Mouse (Mus musculus): Measurements from ENCODE around the gene Mpnd.

Gene Mpnd

DNA sequence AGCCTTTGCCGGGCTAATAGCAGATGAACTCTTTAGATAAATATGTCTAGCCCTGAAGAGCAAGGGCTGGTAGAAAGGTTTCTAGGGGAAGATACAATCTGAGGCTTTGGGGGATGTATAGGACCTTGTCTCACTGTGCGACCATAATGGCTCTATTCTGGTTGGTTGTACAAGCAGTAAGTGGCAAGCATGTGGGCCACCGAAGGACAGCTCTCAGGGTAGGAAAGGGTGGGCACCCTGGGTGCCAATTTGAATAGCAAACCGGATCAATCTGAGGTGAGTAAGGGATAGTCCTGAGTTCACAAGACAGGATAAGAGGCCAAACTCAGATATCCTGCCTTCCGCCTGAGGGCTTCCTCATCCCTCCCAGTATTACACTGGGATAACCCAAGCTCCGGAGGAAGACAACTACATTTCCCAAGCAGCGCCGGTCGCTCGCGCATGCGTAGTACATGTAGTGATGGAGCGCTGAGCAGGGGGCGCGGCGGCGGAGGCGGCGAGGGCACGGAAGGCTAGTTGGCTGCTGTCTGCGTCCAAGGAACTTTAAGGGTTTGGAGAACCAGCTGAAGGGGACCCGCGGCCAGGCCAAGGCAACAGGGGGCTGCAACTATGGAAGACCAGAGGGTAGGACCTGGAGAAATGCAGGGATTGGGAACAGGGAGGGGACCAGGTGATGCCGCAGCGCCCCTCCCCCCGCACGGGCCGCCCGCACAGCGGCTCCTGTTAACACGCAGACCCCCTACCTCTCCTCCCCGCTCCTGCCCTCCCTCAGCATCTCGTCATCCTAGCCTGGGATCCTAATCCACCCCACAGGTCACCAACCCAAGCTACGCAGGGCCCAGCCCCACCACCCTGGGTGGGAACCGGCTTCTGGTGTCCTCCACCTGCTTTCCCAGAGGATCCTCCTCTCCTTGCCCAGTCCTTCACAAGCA lies 19.2 kb upstream of the Mpnd start, which contains the start of gene Fsd1:
TSS of gene Fsd1 (plus strand) at position 480 of the 932 bp plus-strand sequence.
- DNase-seq (ENCODE audit: low read depth, low spot score), result no peak

DNA sequence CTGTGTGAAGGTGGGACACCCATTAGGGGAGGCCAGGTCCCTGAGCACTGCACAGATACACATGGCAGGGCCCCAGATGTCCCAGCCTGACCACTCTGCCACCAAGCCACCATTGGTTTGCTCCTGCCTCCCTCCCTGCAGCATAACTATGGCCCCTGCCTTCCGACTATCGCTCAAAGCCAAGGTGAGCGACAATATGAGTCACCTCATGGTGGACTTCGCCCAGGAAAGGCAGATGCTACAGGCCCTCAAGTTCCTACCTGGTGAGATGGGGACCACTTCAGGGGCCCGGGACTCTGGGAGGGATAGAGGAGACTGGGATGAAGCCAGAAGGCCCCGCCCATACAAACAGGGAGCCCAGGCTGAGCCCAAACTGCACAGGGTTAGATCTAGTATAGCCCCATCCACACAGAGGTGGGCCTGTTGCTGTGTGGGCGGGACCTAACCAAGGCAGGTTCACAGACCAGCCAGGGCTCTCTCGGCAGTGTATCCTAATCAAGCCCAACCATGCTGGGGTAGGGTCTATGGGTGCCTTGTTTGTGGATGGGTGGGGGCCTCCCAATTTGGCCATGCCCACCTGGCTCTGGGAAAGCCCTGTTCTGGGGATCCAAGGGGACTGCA lies 15.1 kb upstream of the Mpnd start:
- no peak for DNase-seq (ENCODE audit: low read depth, low spot score)

DNA sequence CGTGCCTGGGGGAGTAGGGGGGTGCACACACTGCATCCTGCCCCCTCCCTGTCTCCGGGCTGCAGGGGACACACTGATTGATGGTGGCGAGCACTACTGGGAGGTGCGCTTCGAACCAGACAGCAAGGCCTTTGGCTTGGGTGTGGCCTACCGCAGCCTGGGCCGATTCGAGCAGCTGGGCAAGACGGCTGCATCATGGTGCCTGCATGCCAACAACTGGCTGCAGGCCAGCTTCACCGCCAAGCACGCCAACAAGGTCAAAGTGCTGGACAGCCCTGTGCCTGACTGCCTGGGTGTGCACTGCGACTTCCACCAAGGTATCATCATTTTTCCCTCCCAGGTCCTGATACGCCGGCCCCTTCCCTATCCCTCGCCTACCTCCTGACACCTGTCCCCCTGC lies 9.5 kb upstream of the Mpnd start:
- no peak for DNase-seq (ENCODE audit: low read depth, low spot score)

DNA sequence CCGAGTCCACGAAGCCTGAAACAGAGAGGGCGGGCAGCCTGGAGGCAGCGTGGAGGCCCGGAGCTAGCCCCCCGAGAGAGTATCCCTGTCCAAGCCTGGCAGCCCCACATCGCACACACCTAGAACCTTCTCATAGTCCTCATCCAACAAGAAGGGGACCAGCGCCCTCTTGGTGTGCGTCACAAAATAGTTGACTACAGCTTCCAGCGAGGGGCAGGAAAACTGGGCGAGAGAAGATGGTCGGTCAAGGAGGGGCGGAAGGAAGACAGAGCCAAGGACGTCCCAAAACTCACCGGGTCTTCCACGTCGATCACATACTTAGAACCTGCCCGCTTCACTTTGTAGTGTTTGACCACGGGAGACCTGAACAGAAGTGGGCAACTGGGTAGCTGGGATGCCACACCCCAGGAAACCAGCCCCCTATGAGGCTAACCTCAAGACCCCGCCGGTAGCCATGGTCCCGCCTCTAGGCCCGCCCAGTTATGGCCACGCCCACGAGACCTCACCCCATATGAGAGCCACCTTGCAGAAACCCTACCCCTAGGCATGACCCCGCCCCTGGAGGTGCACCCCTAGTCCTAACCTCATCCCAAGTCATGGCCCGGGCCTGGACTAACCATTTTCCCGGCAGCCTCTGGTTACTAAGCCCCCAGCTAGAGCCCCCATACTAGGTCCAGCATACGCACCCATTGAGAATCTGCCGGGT lies 5.6 kb upstream of the Mpnd start:
- no peak for DNase-seq (ENCODE audit: low read depth, low spot score)

DNA sequence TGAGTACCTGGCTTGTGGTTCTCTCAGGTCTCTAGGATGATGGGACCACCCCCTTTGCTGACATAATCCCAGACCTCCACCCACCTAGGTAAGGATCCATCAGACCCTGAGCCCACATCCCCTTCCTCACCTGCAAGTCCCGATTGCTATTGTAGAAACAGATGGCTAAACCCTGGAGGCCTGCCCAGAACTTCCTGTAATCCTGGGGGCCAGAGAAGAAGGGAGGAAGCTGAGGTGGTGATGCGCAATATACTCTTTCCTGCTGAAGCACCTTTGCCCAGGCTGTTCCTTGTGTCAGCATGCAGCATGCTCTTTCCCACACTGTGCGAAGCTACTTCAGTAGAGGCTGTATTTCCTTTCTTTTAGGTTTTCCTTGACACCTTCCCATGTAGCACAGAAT lies 2.5 kb upstream of the Mpnd start:
- DNase-seq (ENCODE audit: low read depth, low spot score), result no peak

DNA sequence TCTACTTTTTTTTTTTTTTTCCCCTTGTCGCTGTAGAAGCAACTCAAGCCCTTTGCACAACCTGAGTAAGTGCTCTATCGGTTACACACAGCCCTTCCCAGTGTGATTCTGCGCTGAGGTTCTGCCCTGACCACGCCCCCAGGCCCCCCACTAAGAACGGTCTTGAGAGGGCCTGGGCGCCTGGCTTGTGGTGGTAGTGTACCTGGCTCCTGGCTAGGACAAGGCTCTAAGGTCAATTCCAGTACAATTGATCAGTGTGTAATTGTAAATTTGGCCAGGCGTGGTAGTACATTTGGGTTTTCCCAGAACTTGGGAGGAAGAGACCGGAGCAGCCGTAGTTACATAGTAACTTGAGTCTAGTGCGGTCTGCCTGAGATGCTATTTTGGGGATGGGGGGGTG lies 1.4 kb downstream of the Mpnd start:
- DNase-seq (ENCODE audit: low read depth, low spot score), result no peak

DNA sequence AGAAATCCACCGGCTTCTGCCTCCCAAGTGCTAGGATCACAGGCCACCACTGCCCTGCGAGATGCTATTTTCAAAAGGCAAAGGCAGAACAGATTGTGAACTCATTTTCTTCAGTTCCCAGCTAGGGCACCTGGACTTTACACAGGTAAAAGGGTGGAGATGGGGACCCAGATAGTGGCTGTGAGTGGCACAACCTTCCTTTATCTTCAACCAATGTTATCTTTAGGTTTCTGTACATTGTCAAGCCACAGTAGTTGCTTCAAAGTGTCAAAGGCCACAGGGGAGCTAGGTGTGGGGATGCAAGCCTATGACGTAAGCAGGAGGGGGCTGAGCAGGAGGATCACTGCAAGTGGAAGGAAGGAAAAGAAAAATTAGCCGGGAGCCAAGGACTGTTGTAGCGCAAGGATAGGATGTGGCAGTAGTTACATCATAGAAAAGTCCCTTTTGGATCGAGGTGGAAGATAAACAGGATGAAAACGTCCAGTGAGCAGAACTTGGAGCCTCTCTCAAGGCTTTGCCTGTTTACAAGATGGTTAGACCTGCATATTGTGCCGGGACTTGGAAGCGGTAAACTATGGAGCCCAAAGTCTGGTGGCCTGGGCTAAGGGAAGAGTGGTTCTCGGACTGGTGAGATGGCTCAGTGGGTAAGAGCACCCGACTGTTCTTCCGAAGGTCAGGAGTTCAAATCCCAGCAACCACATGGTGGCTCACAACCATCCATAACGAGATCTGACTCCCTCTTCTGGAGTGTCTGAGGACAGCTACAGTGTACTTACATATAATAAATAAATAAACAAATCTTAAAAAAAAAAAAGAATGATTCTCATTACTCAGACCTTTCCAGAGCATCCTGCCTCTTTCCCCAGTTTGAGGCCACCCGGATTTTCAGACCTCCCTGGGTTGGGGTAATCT lies 2.2 kb downstream of the Mpnd start:
- no peak for DNase-seq (ENCODE audit: low read depth, low spot score)

DNA sequence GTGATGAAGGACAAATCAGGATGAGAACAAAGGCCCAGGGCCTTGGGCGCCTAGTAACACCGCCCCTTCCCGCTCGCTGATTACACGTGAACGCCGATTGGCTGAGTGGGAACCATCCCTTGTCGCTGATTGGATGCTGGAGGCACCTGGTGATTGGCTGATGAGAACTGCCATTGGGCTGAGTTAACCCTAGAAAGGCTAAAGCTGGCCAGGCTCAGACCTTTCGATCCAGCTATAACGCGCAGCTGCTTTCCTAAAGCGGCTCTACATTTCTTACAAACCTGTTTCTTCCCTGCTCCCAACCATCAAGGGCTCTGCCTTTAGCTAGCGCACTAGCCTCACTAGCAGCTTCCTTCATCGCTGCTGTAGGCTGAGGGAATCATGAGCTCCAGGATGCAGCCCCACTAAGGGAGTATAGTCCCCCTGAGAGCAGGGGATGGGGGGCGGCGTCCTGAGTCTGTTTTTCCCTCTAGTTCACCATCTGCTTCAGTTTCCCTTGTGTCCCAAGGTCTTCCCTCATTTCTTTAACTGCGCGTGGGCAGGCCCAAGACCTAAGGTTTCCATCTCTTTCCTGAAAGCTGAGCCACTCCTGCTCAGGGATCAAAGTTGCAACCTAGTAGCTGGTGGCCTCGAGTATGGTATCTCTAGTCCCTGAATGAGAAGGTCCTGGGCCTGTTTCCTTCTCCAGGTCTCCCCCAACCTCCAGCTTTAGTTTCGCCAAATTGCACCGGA lies 3.0 kb downstream of the Mpnd start:
- DNase-seq (ENCODE audit: low read depth, low spot score), result peak; percentile 93

DNA sequence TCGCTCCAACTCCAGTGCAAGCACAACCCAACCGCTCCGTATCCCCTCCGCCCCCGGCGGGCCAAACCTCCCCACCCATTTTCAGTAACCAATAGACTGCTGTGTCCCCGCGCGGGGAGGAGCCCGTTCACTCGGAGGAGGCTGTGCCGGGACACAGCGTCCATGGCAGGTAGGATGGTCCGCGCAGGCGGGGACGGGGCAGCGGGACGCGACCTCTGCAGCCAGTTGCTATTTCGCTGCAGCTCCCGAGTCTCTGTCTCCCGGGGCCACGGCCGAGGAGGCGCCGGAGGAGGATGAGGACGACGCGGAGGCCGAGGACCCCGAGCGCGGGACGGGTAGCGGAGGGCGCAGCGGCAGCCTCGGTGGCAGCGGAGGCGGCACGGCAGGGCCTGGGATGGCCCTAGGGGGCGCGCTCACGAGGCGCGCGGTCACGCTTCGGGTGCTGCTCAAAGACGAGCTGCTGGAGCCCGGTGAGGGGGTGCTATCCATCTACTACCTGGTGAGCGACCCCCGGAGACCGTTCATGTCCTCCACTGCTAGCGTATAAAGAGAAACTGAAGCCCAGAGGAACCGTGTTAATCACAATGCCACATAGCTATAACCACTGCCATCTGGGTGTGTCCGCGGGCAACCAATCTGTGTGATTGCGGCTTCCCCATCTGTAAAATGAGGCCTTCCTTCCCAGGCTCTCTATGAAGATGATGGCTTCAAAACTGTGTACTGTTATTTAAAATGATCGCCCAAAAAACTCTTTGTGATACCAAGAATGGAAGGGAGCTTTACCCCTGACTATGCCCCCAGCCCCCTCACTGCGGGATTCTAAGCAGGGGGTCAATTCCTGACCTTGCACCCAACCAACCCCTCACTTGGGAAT lies 3.8 kb downstream of the Mpnd start:
- peak; percentile 93 for DNase-seq (ENCODE audit: low read depth, low spot score)

DNA sequence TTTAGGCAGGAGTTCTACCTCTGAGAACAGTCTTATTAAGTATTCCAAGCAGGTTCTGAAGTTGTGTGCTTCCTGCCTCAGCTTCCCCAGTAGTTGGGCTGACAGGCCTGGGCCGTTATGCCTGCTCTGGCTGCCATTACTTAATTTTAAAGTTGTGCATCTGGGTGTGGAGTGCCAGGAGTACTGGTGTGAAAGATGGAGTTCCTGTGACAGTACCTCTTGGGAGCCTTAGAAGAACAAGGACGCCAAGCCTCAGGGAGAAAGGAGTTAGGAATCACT lies 4.4 kb downstream of the Mpnd start:
- no peak for DNase-seq (ENCODE audit: low read depth, low spot score)

DNA sequence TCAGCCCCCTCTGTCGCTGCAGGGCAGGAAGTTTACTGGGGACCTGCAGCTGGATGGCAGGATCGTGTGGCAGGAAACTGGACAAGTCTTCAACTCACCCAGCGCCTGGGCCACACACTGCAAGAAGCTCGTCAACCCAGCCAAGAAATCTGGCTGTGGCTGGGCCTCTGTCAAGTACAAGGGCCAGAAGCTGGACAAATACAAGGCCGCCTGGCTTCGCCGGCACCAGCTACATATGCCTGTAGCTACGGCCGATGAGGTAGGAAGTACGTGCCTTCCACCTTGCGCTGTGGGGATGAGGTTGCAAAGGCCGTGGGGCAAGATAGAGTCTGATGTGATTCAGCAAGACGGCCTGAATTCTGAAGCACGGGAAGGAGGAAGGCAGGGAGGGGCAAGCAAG lies 4.7 kb downstream of the Mpnd start:
- DNase-seq (ENCODE audit: low read depth, low spot score), result no peak

DNA sequence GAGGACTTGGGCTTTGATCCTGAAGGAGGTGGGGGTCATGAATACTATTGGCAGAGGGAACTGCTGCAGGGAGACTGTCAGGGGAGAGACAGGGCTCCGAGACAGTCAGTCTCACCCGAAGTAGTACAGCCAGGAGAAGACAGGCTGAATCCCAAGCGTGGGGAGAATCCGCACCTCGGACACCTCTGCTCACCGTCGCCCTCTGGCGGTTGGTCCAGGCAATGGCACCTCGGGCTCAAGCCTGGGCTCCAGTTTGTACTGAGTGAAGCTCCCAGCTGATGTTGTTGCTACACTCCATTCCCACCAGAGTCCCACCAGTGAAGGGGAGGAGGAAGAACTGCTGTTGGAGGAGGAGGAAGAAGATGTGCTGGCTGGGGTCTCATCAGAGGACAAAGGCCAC lies 5.2 kb downstream of the Mpnd start:
- peak; percentile 67 for DNase-seq (ENCODE audit: low read depth, low spot score)

DNA sequence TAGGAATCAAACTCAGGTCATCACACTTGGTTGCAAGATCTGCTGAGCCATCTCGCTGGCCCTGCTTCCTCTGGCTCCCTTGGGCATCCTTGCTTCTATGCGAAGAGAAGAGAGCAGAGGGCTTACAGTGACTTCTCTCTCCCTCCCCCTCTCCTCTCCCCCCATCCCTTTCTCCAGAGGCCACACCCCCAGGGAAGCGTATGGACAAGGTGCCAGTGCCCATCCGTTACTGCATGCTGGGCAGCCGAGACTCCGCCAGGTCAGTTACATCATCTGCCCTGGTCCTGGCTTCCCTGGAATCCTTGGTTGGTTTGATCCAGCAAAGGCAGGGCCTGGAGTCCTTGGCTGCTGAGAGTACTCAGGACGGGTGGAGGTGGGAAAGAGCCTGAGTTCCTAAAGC lies 5.9 kb downstream of the Mpnd start:
- no peak for DNase-seq (ENCODE audit: low read depth, low spot score)

DNA sequence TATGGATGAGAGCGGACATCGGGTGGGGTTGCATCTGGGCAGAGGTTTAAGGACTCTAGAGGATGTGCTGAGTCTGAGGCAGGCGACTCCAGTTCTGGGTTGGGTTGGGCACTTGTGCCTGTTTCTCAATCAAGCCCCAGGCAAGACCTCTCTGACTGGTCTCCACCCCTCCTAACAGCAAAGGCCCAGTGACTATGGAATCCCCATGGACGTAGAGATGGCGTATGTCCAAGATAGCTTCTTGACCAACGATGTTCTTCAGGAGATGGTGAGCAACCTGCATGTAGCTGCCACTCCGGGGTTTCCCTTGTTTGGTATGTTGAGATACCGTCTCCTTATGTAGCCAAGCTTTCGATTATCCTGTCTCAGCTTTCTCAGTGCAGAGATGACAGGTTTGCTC lies 9.8 kb downstream of the Mpnd start:
- no peak for DNase-seq (ENCODE audit: low read depth, low spot score)

DNA sequence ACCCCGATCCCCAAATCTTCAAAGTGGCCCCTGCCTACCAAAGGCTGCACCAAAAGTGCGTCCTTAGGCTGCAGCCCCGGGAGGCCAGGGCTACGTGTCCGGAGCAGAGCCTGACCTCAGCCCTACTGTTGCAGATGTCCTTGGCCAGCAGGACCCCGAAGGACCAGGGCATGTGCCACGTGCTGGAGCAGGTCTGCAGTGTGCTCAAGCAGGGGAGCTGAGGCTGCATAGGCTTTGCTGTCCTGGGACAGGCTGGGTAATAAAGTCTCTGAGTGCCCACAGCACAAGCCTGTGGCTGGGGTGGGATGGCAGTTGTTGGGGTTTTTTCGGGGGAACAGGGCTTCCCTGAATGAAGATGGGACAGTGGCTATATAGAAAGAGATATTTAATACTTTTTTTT lies 10.9 kb downstream of the Mpnd start:
- no peak for DNase-seq (ENCODE audit: low read depth, low spot score)

DNA sequence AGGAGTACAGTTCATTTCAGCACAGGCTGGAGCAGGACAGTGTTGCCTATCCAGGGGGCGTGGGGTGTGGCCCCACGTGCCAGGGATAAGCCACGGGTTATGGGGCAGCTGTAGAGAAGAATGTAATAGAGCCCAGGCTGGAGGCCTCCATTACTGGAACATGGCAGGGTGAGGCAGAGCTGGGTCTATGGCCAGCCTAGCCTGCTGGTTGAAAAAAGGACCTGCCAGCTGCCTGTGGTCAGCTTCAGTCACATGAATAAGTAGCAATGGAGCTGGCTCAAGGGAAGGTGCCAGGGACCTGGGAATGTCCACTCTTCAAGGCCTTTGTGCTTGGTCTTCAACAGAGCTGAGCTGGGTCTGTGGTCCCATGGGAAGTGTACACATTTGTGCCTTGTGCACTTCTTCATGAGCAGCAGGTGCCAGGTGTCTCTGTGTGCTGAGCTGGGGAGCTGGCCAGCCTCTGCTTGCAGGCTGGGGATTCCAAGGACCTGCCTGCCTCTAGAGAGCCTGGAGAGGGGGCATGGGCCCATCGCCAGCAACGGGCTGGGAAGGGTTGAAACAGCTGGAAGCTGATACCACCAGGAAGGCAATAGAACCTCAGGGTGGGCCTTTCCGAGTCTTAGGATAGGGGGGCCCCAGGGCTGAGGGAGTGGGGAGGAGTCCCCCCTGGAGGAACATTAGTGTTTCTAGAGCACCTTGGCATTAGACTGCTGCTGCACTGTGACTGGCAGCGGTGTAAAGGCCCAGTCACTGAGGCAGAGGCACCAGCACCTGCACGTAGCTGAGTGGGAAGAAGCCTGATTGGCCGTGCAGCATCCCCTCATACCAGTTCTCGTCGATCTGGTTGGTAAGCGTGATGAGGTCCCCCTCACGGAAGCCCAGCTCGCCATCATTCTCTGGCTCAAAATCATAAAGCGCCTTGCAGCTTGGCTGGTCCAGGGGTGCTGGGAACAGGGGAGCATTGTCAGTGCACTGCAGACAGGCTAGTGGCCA lies 11.6 kb downstream of the Mpnd start:
- DNase-seq (ENCODE audit: low read depth, low spot score), result no peak

DNA sequence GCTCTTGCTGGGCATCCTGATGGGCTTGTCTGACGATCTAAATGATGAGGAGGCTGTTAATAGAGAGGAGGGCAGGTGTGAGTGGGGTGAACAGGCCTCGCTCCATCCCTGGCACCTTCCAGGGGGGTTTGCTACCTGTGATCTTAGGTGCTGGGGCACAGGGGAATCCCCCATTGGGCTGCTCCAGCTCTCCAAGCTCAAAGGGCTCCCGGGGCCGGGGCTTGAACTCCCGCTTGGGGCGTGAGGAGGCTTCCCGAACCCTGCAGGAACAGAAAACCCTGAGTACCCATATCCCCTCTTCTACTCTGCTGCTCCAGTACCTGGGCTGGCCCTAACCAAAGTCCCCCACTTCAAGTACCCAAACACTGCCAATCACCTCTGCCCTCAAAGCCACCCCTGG lies 12.3 kb downstream of the Mpnd start:
- no peak for DNase-seq (ENCODE audit: low read depth, low spot score)

DNA sequence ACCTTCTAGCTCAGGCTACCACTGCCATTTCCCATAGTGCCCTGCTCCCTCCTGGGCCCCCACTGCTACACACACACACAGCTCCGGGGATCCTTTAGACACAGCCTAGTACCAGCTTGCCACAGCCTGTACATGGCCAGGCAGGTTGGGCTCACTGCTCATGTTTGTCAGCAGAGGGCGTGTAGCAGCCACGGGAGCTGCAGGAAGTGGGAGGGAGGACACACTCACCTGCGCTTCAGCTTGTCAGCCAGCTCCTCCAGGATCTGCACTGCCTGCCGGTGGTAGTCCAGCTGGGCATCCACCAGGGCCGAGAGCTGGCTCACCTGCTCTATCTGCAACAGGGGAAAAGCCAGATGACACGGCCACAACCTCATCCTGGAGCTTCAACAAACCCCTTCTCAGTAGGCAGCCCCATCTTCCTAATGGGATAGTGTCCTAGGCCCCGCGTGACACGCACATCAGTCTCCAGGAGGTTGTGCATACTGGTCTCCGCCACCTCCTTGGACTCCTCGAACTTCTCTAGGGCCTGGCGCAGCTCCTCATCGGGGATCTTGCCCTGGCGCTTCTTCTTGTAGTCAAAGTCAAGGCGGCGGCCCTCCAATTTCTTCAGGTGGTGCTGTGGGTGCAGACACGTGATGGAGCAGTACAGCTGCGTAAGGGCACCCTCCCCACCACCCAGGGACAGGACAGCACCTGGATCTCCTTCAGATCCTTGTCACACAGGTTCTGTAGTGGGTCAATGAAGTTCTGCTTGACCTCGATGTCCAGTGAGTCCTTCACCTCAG lies 13.0 kb downstream of the Mpnd start:
- DNase-seq (ENCODE audit: low read depth, low spot score), result peak; percentile 69
